In genomic region chr11:69085608-69086007, GRCm38 (mm10) we compare ENCODE assay signal across 15 mouse cellular contexts. TPM values are rescaled to one million over a fixed set of nuclear protein-coding genes. Genes with fewer than 3 reads are reported as not detected.
"Had no signal": no experiment of that assay in that cellular context is flagged by ENCODE, and none has a peak within 500 bp of the region (broad histone marks: within the 10 kb centered on the region; RNA-seq: fewer than 3 reads in every experiment).

No protein-coding gene starts in this region.

- DNase-seq: kidney, adult 11 months; kidney, postnatal 36 days; layer of hippocampus, adult 9-11 months; layer of hippocampus, postnatal 36 days; lung, embryonic 14.5 days; lung, postnatal 14 days; right cerebral cortex, postnatal 14 days; thymus, adult 18-20 months; thymus, postnatal 14 days had no signal

- H3K27me3 ChIP-seq: limb, embryonic 15.5 days; liver, embryonic 12.5 days; midbrain, embryonic 13.5 days; stomach, embryonic 15.5 days had no signal

- ATAC-seq: liver, embryonic 12.5 days; midbrain, embryonic 13.5 days had no signal

- H3K4me3 ChIP-seq: limb, embryonic 15.5 days; liver, embryonic 12.5 days; megakaryocyte, embryonic 14.5 days; midbrain, embryonic 13.5 days; stomach, embryonic 15.5 days had no signal

- H3K27ac ChIP-seq: liver, embryonic 12.5 days; macrophage; midbrain, embryonic 13.5 days had no signal

- H3K4me2 ChIP-seq: limb, embryonic 15.5 days; liver, embryonic 12.5 days; lung, embryonic 14.5 days; midbrain, embryonic 13.5 days; stomach, embryonic 15.5 days had no signal

- H3K9ac ChIP-seq: limb, embryonic 15.5 days; liver, embryonic 12.5 days; lung, embryonic 14.5 days; midbrain, embryonic 13.5 days; stomach, embryonic 15.5 days had no signal

- H3K9me3 ChIP-seq: limb, embryonic 15.5 days; liver, embryonic 12.5 days; midbrain, embryonic 13.5 days; stomach, embryonic 15.5 days had no signal

RNA-seq across cellular contexts. Expression of gene Hes7, which starts 34.6 kb away (rescaled TPM):
- polyA plus RNA-seq: macrophage had no signal
